Mouse (Mus musculus): Measurements from ENCODE around the gene Ggt1. TPM values are rescaled to one million over a fixed set of nuclear protein-coding genes. Genes with fewer than 3 reads are reported as not detected.

The Ggt1 gene
- polyA plus RNA-seq, 1 experiment = 0.06 TPM

- Histone ChIP-seq H3K36me3 (ENCODE audit: control insufficient read depth, insufficient read depth) (no peaks in the 10 kb centered on the region), H3K4me2 (ENCODE audit: low read depth) (no peak overlapping the region), H3K27me3 (ENCODE audit: control insufficient read depth, insufficient read depth, insufficient read length) (no peaks in the 10 kb centered on the region), H3K79me2 (ENCODE audit: control insufficient read depth, insufficient read depth) (no peaks in the 10 kb centered on the region), H3K4me3 (no peak overlapping the region), H3ac (ENCODE audit: control insufficient read depth, insufficient read length) (no peak overlapping the region)
- no peak for TF ChIP-seq REST (IDR thresholded peaks at IDR 0.05; ENCODE audit: insufficient read depth, insufficient read length)
- no peak for TF ChIP-seq E2F4 (IDR thresholded peaks at IDR 0.05; ENCODE audit: insufficient read depth)
- no peak for TF ChIP-seq MYOD1 (IDR thresholded peaks at IDR 0.05; ENCODE audit: control insufficient read depth in 1 of 3, insufficient read length in 2 of 3, low read depth in 2 of 3)
- no peak for TF ChIP-seq POLR2AphosphoS2 (IDR thresholded peaks at IDR 0.05; ENCODE audit: insufficient read length, low read depth)
- no peak for TF ChIP-seq MYOG (IDR thresholded peaks at IDR 0.05; ENCODE audit: control insufficient read depth in 1 of 3, insufficient read depth in 1 of 3, insufficient read length in 2 of 3, low read depth in 2 of 3)
- TF ChIP-seq MAX (IDR thresholded peaks at IDR 0.05; ENCODE audit: low read depth) = no peak
- no peak for TF ChIP-seq POLR2A (IDR thresholded peaks at IDR 0.05; ENCODE audit: insufficient read length, low read depth)
- no peak for TF ChIP-seq CEBPB (IDR thresholded peaks at IDR 0.05; ENCODE audit: insufficient read depth, poor library complexity, severe bottlenecking)
- no peak for TF ChIP-seq TCF12 (IDR thresholded peaks at IDR 0.05; ENCODE audit: insufficient read depth, poor library complexity, severe bottlenecking)
- no peak for TF ChIP-seq TCF3 (IDR thresholded peaks at IDR 0.05; ENCODE audit: insufficient read length, low read depth)
- no peak for TF ChIP-seq SRF (IDR thresholded peaks at IDR 0.05; ENCODE audit: control insufficient read depth, insufficient read length, low read depth)
- no peak for TF ChIP-seq USF1 (IDR thresholded peaks at IDR 0.05; ENCODE audit: low read depth)
These were observed 10.2 kb upstream of the Ggt1 start for GRCm38 (mm10) chr10:75551175-75551574.

GRCm38 (mm10) chr10:75552106-75552505 lies 9.3 kb upstream of the Ggt1 start:
- H3K79me2 ChIP-seq (ENCODE audit: control insufficient read depth, insufficient read depth) = no peaks in the 10 kb centered on the region
- peak in 2 of 3 experiments; percentile 21 to 60 for TF ChIP-seq MYOG (IDR thresholded peaks at IDR 0.05; ENCODE audit: control insufficient read depth in 1 of 3, insufficient read depth in 1 of 3, insufficient read length in 2 of 3, low read depth in 2 of 3)
- peak in 1 of 3 experiments; percentile 44 for TF ChIP-seq MYOD1 (IDR thresholded peaks at IDR 0.05; ENCODE audit: control insufficient read depth in 1 of 3, insufficient read length in 2 of 3, low read depth in 2 of 3)
- TF ChIP-seq TCF3 (IDR thresholded peaks at IDR 0.05; ENCODE audit: insufficient read length, low read depth) = no peak
- no peak for TF ChIP-seq CEBPB (IDR thresholded peaks at IDR 0.05; ENCODE audit: insufficient read depth, poor library complexity, severe bottlenecking)
- H3K4me3 ChIP-seq = no peak overlapping the region
- H3K36me3 ChIP-seq (ENCODE audit: control insufficient read depth, insufficient read depth) = no peaks in the 10 kb centered on the region
- no peaks in the 10 kb centered on the region for H3K27me3 ChIP-seq (ENCODE audit: control insufficient read depth, insufficient read depth, insufficient read length)
- no peak overlapping the region for H3K4me2 ChIP-seq (ENCODE audit: low read depth)
- no peak overlapping the region for H3ac ChIP-seq (ENCODE audit: control insufficient read depth, insufficient read length)

- Histone ChIP-seq H3ac (ENCODE audit: control insufficient read depth, insufficient read length) (no peak overlapping the region), H3K36me3 (ENCODE audit: control insufficient read depth, insufficient read depth) (no peaks in the 10 kb centered on the region), H3K27me3 (ENCODE audit: control insufficient read depth, insufficient read depth, insufficient read length) (no peaks in the 10 kb centered on the region), H3K4me2 (ENCODE audit: low read depth) (no peak overlapping the region), H3K4me3 (no peak overlapping the region), H3K79me2 (ENCODE audit: control insufficient read depth, insufficient read depth) (no peaks in the 10 kb centered on the region)
- TF ChIP-seq CEBPB (IDR thresholded peaks at IDR 0.05; ENCODE audit: insufficient read depth, poor library complexity, severe bottlenecking) = no peak
- TF ChIP-seq USF1 (IDR thresholded peaks at IDR 0.05; ENCODE audit: low read depth) = no peak
- no peak for TF ChIP-seq MAX (IDR thresholded peaks at IDR 0.05; ENCODE audit: low read depth)
- no peak for TF ChIP-seq POLR2A (IDR thresholded peaks at IDR 0.05; ENCODE audit: insufficient read length, low read depth)
- TF ChIP-seq MYOD1 (IDR thresholded peaks at IDR 0.05; ENCODE audit: control insufficient read depth in 1 of 3, insufficient read length in 2 of 3, low read depth in 2 of 3) = no peak
- TF ChIP-seq REST (IDR thresholded peaks at IDR 0.05; ENCODE audit: insufficient read depth, insufficient read length) = no peak
- TF ChIP-seq SRF (IDR thresholded peaks at IDR 0.05; ENCODE audit: control insufficient read depth, insufficient read length, low read depth) = no peak
These were observed 8.5 kb upstream of the Ggt1 start for GRCm38 (mm10) chr10:75552701-75553450.

- H3K4me3 ChIP-seq = no peak overlapping the region
- no peaks in the 10 kb centered on the region for H3K36me3 ChIP-seq (ENCODE audit: control insufficient read depth, insufficient read depth)
- no peak overlapping the region for H3ac ChIP-seq (ENCODE audit: control insufficient read depth, insufficient read length)
- no peaks in the 10 kb centered on the region for H3K27me3 ChIP-seq (ENCODE audit: control insufficient read depth, insufficient read depth, insufficient read length)
- no peak overlapping the region for H3K4me2 ChIP-seq (ENCODE audit: low read depth)
- TF ChIP-seq REST (IDR thresholded peaks at IDR 0.05; ENCODE audit: insufficient read depth, insufficient read length) = no peak
- TF ChIP-seq USF1 (IDR thresholded peaks at IDR 0.05; ENCODE audit: low read depth) = no peak
- no peak for TF ChIP-seq TCF3 (IDR thresholded peaks at IDR 0.05; ENCODE audit: insufficient read length, low read depth)
- H3K79me2 ChIP-seq (ENCODE audit: control insufficient read depth, insufficient read depth) = no peaks in the 10 kb centered on the region
These were observed 7.3 kb upstream of the Ggt1 start for GRCm38 (mm10) chr10:75554090-75554489.

GRCm38 (mm10) chr10:75555557-75555956 lies 5.8 kb upstream of the Ggt1 start:
- H3K4me3 ChIP-seq = no peak overlapping the region
- H3K27me3 ChIP-seq (ENCODE audit: control insufficient read depth, insufficient read depth, insufficient read length) = no peaks in the 10 kb centered on the region
- no peak for TF ChIP-seq SRF (IDR thresholded peaks at IDR 0.05; ENCODE audit: control insufficient read depth, insufficient read length, low read depth)
- no peak for TF ChIP-seq TCF12 (IDR thresholded peaks at IDR 0.05; ENCODE audit: insufficient read depth, poor library complexity, severe bottlenecking)
- no peak for TF ChIP-seq MAX (IDR thresholded peaks at IDR 0.05; ENCODE audit: low read depth)
- TF ChIP-seq POLR2A (IDR thresholded peaks at IDR 0.05; ENCODE audit: insufficient read length, low read depth) = no peak
- no peak for TF ChIP-seq MYOD1 (IDR thresholded peaks at IDR 0.05; ENCODE audit: control insufficient read depth in 1 of 3, insufficient read length in 2 of 3, low read depth in 2 of 3)
- TF ChIP-seq POLR2AphosphoS2 (IDR thresholded peaks at IDR 0.05; ENCODE audit: insufficient read length, low read depth) = no peak
- no peak for TF ChIP-seq E2F4 (IDR thresholded peaks at IDR 0.05; ENCODE audit: insufficient read depth)
- no peak for TF ChIP-seq USF1 (IDR thresholded peaks at IDR 0.05; ENCODE audit: low read depth)
- no peak for TF ChIP-seq REST (IDR thresholded peaks at IDR 0.05; ENCODE audit: insufficient read depth, insufficient read length)
- TF ChIP-seq CEBPB (IDR thresholded peaks at IDR 0.05; ENCODE audit: insufficient read depth, poor library complexity, severe bottlenecking) = no peak
- TF ChIP-seq MYOG (IDR thresholded peaks at IDR 0.05; ENCODE audit: control insufficient read depth in 1 of 3, insufficient read depth in 1 of 3, insufficient read length in 2 of 3, low read depth in 2 of 3) = no peak
- TF ChIP-seq TCF3 (IDR thresholded peaks at IDR 0.05; ENCODE audit: insufficient read length, low read depth) = no peak
- no peaks in the 10 kb centered on the region for H3K36me3 ChIP-seq (ENCODE audit: control insufficient read depth, insufficient read depth)
- no peak overlapping the region for H3K4me2 ChIP-seq (ENCODE audit: low read depth)
- H3ac ChIP-seq (ENCODE audit: control insufficient read depth, insufficient read length) = no peak overlapping the region
- no peaks in the 10 kb centered on the region for H3K79me2 ChIP-seq (ENCODE audit: control insufficient read depth, insufficient read depth)
